Mouse (Mus musculus): ENCODE data around the gene Appl2. TPM values are rescaled to one million over a fixed set of nuclear protein-coding genes. Genes with fewer than 3 reads are reported as not detected.

The Appl2 gene
- total RNA-seq (2014; fragmentation: Nextera tagmentation) (11.1 and 12.0 TPM in 2 replicates), total RNA-seq (2017) (14.2 and 15.7 TPM in 2 replicates), polyA plus RNA-seq (2012) (23.3 and 26.3 TPM in 2 replicates)

DNA sequence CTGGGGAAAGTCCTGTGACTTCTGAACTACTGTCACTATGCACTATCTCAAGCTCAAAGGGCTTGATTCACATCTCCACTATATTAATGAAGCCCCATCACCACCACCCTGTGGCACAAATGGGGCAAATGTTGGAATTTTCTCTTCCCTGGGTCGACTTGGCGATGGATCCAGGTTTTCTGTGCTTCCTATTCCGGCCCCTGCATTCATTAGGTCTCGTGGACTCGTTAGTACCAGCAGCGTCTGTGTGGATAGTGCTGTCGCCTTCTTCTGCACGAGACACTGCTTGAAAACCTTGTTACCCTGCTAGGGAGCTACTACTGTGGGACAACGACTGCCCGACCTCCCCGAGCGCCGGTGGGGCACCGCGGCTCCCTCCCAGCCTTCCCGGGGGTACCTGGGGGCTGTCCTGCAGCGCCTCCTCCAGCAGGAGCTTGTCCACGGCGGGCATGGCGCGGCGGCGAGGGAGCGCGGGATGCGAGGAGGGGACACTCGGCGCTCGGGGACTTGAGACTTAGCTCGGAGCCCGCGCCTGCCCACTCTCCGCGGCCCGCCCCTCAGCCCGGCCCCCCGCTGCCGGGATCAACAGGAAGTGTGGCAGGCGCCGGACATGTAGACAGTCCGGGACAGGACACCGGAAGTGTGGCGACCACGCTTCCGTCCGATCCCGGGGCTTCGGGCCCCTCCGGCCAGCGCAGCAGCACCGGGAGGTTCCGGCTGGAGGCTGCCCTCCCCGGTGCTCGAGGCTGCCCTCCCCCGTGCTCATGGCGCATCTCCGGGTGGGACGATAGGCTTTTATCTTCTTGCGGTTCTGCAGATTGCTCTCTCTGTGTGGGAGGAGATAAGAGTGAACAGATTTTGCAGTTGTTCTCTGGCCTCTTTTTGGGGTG, at the start of gene Appl2:
TSS of gene Appl2 (minus strand) at position 608 of the 890 bp plus-strand sequence.
- no peaks in the 10 kb centered on the region for H3K36me3 ChIP-seq (replicated peaks)
- no peaks in the 10 kb centered on the region for H3K9me3 ChIP-seq (replicated peaks)
- DNase-seq (ENCODE audit: low spot score), result peak; percentile 60
- TF ChIP-seq TAL1 (conservative IDR thresholded peaks at IDR 0.05; ENCODE audit: low read depth, low read length) (peak; percentile 51; the same call in 1 of the 2 replicates), GATA1 (IDR thresholded peaks at IDR 0.05; ENCODE audit: borderline replicate concordance, low read length) (no peak)
- H3K27me3 ChIP-seq (ENCODE audit: insufficient read depth, low read length), result peaks cover 53% of the 10 kb centered on the region
- peak within 1 kb of the TSS; percentile 71 for H3K4me3 ChIP-seq (ENCODE audit: low read depth, low read length)
- peak; percentile 72 for ATAC-seq (ENCODE audit: extremely low read depth, insufficient number of reproducible peaks, low FRiP score, poor library complexity, severe bottlenecking)
- peaks cover 42% of the 10 kb centered on the region for H3K4me1 ChIP-seq (ENCODE audit: insufficient read depth, low read depth, low read length)

DNA sequence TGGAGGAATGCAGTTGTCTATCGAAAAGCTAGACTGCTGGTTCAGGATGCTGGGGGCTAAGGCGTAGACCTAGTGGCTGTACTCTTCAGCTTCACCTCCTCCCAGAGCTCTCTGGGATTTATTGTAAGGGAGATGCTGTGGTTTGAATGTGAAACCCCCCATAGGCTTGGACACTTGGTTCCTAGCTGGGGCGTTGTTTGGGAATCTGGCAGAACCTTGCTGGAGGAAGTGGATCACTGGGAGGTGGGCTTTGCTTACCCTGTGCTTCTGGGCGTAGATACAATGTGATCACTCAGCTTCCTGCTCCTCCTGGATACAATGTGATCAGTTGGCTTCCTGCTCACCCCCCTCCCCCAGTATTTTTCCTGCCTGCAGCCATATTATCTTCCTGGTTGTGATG, 47.7 kb upstream of the Appl2 start:
- Histone ChIP-seq H3K4me1 (ENCODE audit: insufficient read depth, low read depth, low read length) (no peaks in the 10 kb centered on the region), H3K4me3 (ENCODE audit: low read depth, low read length) (no peak overlapping the region), H3K9me3 (replicated peaks) (no peaks in the 10 kb centered on the region), H3K36me3 (replicated peaks) (no peaks in the 10 kb centered on the region), H3K27me3 (ENCODE audit: insufficient read depth, low read length) (no peaks in the 10 kb centered on the region)
- TF ChIP-seq CTCF (IDR thresholded peaks at IDR 0.05; ENCODE audit: low read depth, low read length), result no peak
- TF ChIP-seq GATA1 (IDR thresholded peaks at IDR 0.05; ENCODE audit: borderline replicate concordance, low read length), result no peak
- TF ChIP-seq TAL1 (conservative IDR thresholded peaks at IDR 0.05; ENCODE audit: low read depth, low read length), result no peak
- no peak for TF ChIP-seq POLR2AphosphoS5 (IDR thresholded peaks at IDR 0.05; ENCODE audit: insufficient replicate concordance, low read depth, low read length)
- no peak for TF ChIP-seq GATA2 (IDR thresholded peaks at IDR 0.05; ENCODE audit: borderline replicate concordance, low read depth, low read length)
- no peak for DNase-seq (ENCODE audit: low spot score)
- no peak for ATAC-seq (ENCODE audit: extremely low read depth, insufficient number of reproducible peaks, low FRiP score, poor library complexity, severe bottlenecking)

DNA sequence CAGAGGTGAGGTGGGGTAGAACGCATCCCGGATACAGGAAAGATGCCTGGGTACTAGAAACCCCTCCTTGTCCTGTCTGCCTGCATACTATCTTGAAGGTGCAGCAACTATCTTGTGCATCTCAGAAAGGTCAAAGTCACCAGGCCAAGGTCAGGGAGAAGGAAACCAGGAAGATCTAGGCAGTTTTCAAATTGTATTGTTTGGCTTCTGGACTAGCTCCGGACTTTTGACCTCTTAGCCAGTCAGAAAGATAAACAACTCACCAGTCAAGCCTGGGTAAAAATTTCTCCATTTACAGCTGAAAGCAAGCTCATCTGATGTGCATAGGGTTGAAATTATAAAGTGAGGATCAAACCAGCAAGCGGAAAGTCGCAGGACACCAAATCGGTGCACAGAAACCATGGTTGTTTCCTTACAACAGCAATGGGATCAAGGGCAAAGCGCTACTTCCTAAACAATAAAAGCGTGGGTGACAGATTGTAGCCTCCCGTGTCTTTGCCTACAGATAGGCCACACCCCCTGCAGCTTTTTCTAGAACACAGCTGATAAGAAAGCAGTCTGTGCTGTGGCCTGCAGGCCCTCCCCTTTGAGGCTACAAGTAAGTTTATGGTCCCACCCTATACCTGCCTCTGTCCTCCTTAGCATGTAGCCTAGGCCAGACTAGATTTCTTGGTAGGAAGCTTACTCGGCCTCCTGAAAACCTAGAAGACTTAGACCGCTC, 43.8 kb upstream of the Appl2 start:
- no peak for ATAC-seq (ENCODE audit: extremely low read depth, insufficient number of reproducible peaks, low FRiP score, poor library complexity, severe bottlenecking)
- DNase-seq (ENCODE audit: low spot score), result no peak
- no peaks in the 10 kb centered on the region for H3K36me3 ChIP-seq (replicated peaks)
- H3K9me3 ChIP-seq (replicated peaks), result peaks cover 5% of the 10 kb centered on the region; the same call in 1 of the 2 replicates
- H3K4me3 ChIP-seq (ENCODE audit: low read depth, low read length), result no peak overlapping the region
- no peaks in the 10 kb centered on the region; the same call in 1 of the 2 replicates for H3K27me3 ChIP-seq (ENCODE audit: insufficient read depth, low read length)
- TF ChIP-seq POLR2AphosphoS5 (IDR thresholded peaks at IDR 0.05; ENCODE audit: insufficient replicate concordance, low read depth, low read length) (no peak), TAL1 (conservative IDR thresholded peaks at IDR 0.05; ENCODE audit: low read depth, low read length) (no peak), GATA2 (IDR thresholded peaks at IDR 0.05; ENCODE audit: borderline replicate concordance, low read depth, low read length) (no peak), CTCF (IDR thresholded peaks at IDR 0.05; ENCODE audit: low read depth, low read length) (no peak), GATA1 (IDR thresholded peaks at IDR 0.05; ENCODE audit: borderline replicate concordance, low read length) (no peak)
- H3K4me1 ChIP-seq (ENCODE audit: insufficient read depth, low read depth, low read length), result no peaks in the 10 kb centered on the region

DNA sequence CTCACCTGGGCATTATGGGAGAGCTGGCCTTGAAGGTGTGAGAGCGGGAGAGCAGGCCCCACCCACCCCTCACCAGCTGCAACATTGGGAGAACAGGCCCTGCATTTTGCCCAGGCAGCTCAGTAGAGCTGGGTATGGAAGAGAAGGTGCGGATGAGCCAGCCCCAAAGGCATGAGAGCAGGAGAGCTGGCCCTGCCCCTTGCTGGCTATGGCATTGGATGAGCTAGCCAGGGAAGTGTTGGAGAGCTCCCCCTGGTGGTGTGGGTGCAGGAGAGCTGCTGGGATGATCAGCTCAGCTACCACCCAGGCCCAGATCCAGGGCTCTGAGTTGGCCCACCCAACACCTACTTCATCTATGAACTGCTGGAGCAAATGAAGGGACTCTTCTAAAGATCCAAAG, 39.7 kb upstream of the Appl2 start:
- no peaks in the 10 kb centered on the region; the same call in 1 of the 2 replicates for H3K27me3 ChIP-seq (ENCODE audit: insufficient read depth, low read length)
- no peak overlapping the region for H3K4me3 ChIP-seq (ENCODE audit: low read depth, low read length)
- no peaks in the 10 kb centered on the region for H3K36me3 ChIP-seq (replicated peaks)
- H3K4me1 ChIP-seq (ENCODE audit: insufficient read depth, low read depth, low read length), result no peaks in the 10 kb centered on the region
- peaks cover 5% of the 10 kb centered on the region; the same call in 1 of the 2 replicates for H3K9me3 ChIP-seq (replicated peaks)
- no peak for ATAC-seq (ENCODE audit: extremely low read depth, insufficient number of reproducible peaks, low FRiP score, poor library complexity, severe bottlenecking)
- no peak for DNase-seq (ENCODE audit: low spot score)
- TF ChIP-seq GATA1 (IDR thresholded peaks at IDR 0.05; ENCODE audit: borderline replicate concordance, low read length) (no peak), CTCF (IDR thresholded peaks at IDR 0.05; ENCODE audit: low read depth, low read length) (no peak), POLR2AphosphoS5 (IDR thresholded peaks at IDR 0.05; ENCODE audit: insufficient replicate concordance, low read depth, low read length) (no peak), GATA2 (IDR thresholded peaks at IDR 0.05; ENCODE audit: borderline replicate concordance, low read depth, low read length) (no peak), TAL1 (conservative IDR thresholded peaks at IDR 0.05; ENCODE audit: low read depth, low read length) (no peak)

DNA sequence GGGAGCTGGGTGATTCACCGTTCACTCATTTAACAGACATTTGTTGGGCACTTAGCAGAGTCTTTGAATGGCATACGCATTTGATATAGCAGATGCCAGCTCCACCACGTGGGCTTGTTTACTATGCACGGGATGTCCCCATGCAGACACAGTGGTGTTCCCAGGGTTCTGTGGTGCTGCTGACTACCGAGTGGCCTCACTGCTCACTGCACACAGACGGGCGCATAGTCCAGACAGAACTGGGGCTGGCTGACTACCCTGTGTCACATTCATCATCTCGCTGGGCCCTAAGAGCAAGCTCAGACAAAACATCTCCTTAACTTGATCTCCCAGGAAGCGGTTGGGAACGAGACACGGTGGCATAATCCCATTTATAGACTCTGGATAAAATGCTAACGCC, 32.8 kb upstream of the Appl2 start:
- ATAC-seq (ENCODE audit: extremely low read depth, insufficient number of reproducible peaks, low FRiP score, poor library complexity, severe bottlenecking) (no peak), DNase-seq (ENCODE audit: low spot score) (no peak)
- Histone ChIP-seq H3K9me3 (replicated peaks) (no peaks in the 10 kb centered on the region), H3K27me3 (ENCODE audit: insufficient read depth, low read length) (no peaks in the 10 kb centered on the region), H3K36me3 (replicated peaks) (no peaks in the 10 kb centered on the region), H3K4me1 (ENCODE audit: insufficient read depth, low read depth, low read length) (no peaks in the 10 kb centered on the region), H3K4me3 (ENCODE audit: low read depth, low read length) (no peak overlapping the region)
- TF ChIP-seq POLR2AphosphoS5 (IDR thresholded peaks at IDR 0.05; ENCODE audit: insufficient replicate concordance, low read depth, low read length) (no peak), TAL1 (conservative IDR thresholded peaks at IDR 0.05; ENCODE audit: low read depth, low read length) (no peak)

DNA sequence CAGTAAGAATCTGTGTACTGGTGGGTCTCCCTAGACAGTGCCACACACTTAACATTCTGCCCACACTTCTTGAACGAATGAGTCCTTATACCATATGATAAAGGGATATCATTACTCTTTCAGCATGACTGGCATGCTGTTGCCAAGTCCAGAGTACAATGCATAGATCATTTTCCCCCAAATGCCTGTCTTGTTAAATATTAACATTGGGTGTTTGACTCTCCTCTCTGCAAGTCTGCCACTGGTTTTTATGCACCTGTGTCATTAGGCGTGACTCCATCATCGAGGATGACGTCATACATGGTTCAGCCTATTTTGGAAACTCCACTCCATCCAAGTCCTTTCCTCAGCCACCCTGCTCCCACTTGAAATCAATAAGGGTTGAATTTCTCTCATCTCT, 18.0 kb upstream of the Appl2 start:
- Histone ChIP-seq H3K27me3 (ENCODE audit: insufficient read depth, low read length) (peaks cover 6% of the 10 kb centered on the region), H3K4me1 (ENCODE audit: insufficient read depth, low read depth, low read length) (no peaks in the 10 kb centered on the region), H3K9me3 (replicated peaks) (no peaks in the 10 kb centered on the region), H3K4me3 (ENCODE audit: low read depth, low read length) (no peak overlapping the region), H3K36me3 (replicated peaks) (no peaks in the 10 kb centered on the region)
- no peak for DNase-seq (ENCODE audit: low spot score)
- TF ChIP-seq GATA1 (IDR thresholded peaks at IDR 0.05; ENCODE audit: borderline replicate concordance, low read length), result no peak
- TF ChIP-seq TAL1 (conservative IDR thresholded peaks at IDR 0.05; ENCODE audit: low read depth, low read length), result no peak
- no peak for TF ChIP-seq POLR2AphosphoS5 (IDR thresholded peaks at IDR 0.05; ENCODE audit: insufficient replicate concordance, low read depth, low read length)
- no peak for TF ChIP-seq GATA2 (IDR thresholded peaks at IDR 0.05; ENCODE audit: borderline replicate concordance, low read depth, low read length)
- TF ChIP-seq CTCF (IDR thresholded peaks at IDR 0.05; ENCODE audit: low read depth, low read length), result no peak
- no peak for ATAC-seq (ENCODE audit: extremely low read depth, insufficient number of reproducible peaks, low FRiP score, poor library complexity, severe bottlenecking)
